Mouse (Mus musculus) hindbrain, embryonic 13.5 days (tissue): ENCODE results near the gene Pde1c. TPM values are rescaled to one million over a fixed set of nuclear protein-coding genes. Genes with fewer than 3 reads are reported as not detected.

ENCODE experiments used
- ATAC-seq: fragments of 200-750 bp; cut with Nextera tagmentation; 2 replicates; pipeline ENCODE4 v1.8.0; 2017; ENCODE audit warnings: moderate TSS enrichment; ENCODE audit not compliant: low FRiP score
- H3K27ac ChIP-seq: fragments of 300-500 bp; sonication (generic); 2 replicates; pipeline ENCODE4 v1.5.1; 2015; ENCODE audit warnings: inconsistent platforms, mild to moderate bottlenecking, moderate library complexity
- H3K27me3 ChIP-seq: fragments of 300-500 bp; sonication (generic); 2 replicates; pipeline ENCODE4 v1.6.1; 2015; ENCODE audit warnings: mild to moderate bottlenecking, inconsistent platforms
- H3K36me3 ChIP-seq: fragments of 300-500 bp; sonication (generic); 2 replicates; pipeline ENCODE4 v1.6.1; 2015; ENCODE audit warnings: mild to moderate bottlenecking, inconsistent platforms
- H3K4me1 ChIP-seq: fragments of 300-500 bp; sonication (generic); replicated peaks from 2 replicates; pipeline ENCODE4 v1.6.1; 2015; ENCODE audit warnings: inconsistent platforms
- H3K4me2 ChIP-seq: fragments of 300-500 bp; sonication (generic); 2 replicates; pipeline ENCODE4 v1.6.1; 2015; ENCODE audit warnings: inconsistent platforms, mild to moderate bottlenecking, moderate library complexity
- H3K4me3 ChIP-seq: fragments of 300-500 bp; sonication (generic); 2 replicates; pipeline ENCODE4 v1.5.1; 2015; ENCODE audit warnings: mild to moderate bottlenecking, inconsistent platforms
- H3K9ac ChIP-seq: fragments of 300-500 bp; sonication (generic); 2 replicates; pipeline ENCODE4 v1.6.1; 2015; ENCODE audit warnings: mild to moderate bottlenecking, inconsistent platforms
- H3K9me3 ChIP-seq: fragments of 300-500 bp; sonication (generic); 2 replicates; pipeline ENCODE4 v1.6.1; 2016; ENCODE audit warnings: inconsistent platforms
- WGBS: fragments of 180-500 bp; shearing (Covaris S2); methylation state at CpG from one replicate; pipeline ENCODE4 v1.1.7; 2015; 5-methylcytosine and 5-hydroxymethylcytosine counted together
- polyA plus RNA-seq: library from polyadenylated mRNA; unstranded; fragments of >200 nt; fragmentation: Nextera tagmentation; extraction: Ambion mirVana; gene quantifications from 2 replicates; pipeline ENCODE4 v1.2.1, GENCODE M21; 2015

Gene Pde1c
- polyA plus RNA-seq, 1 experiment from 2014 or later = 16.2 TPM

DNA sequence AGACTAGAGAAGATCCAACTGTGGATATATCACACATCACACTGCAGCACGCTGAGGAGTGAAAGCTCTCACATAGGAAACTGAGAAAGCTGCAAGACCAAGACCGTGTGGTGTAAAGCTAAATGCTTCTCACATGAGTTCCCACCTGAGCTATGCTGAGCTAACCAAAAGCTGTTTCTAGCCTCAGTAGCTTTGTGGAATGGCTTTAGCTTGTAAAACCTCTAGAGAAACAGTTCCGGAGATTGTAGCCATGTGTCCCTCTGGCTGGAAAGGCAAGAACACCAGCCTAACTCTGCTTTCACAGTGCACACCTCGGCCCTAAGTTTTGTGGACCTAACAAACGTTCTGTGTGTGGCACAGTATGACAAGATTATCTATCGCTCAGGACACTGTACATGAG lies 208.8 kb downstream of the Pde1c start:
- ATAC-seq = no peak
- Histone ChIP-seq H3K4me3 (peak overlapping the region; percentile 58), H3K27ac (no peak overlapping the region), H3K9ac (0 out of 2 replicates have a peak overlapping the region, but pooled peaks have one; percentile 14), H3K27me3 (0 out of 2 replicates have a peak, but pooled peaks cover 4% of the 10 kb centered on the region), H3K36me3 (no peaks in the 10 kb centered on the region), H3K9me3 (no peaks in the 10 kb centered on the region), H3K4me1 (peaks cover 36% of the 10 kb centered on the region), H3K4me2 (peak overlapping the region; percentile 94)
- WGBS = 77% methylated on average over 6 of the region's 6 CpGs

DNA sequence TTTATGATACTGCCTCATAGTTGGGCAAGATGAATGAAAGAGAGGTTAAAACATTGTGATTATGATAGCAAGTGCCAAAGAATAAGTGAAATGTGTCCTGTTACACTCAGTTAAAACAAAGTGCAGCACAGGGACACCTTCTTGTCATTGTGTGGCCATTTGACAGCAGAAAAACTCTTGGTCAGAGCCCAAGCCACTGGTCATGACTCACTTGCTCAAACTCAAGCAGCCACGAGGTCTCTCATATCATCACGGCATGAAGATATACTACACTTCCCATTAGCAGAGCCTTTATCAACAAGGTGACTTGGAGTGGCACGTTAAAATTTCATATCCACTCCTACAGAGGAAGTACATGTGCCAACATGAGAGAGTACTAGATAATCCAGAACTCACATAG lies 209.8 kb downstream of the Pde1c start:
- Histone ChIP-seq H3K4me2 (peak overlapping the region; percentile 94), H3K9me3 (no peaks in the 10 kb centered on the region), H3K27me3 (0 out of 2 replicates have a peak, but pooled peaks cover 4% of the 10 kb centered on the region), H3K36me3 (no peaks in the 10 kb centered on the region), H3K27ac (no peak overlapping the region), H3K4me1 (peaks cover 36% of the 10 kb centered on the region), H3K4me3 (0 out of 2 replicates have a peak overlapping the region, but pooled peaks have one; percentile 1), H3K9ac (no peak overlapping the region)
- no peak for ATAC-seq
- 83% methylated on average over 3 of the region's 3 CpGs for WGBS

- Histone ChIP-seq H3K36me3 (no peaks in the 10 kb centered on the region), H3K9me3 (no peaks in the 10 kb centered on the region), H3K9ac (no peak overlapping the region), H3K27me3 (no peaks in the 10 kb centered on the region), H3K27ac (no peak overlapping the region), H3K4me3 (no peak overlapping the region), H3K4me2 (no peak overlapping the region), H3K4me1 (no peaks in the 10 kb centered on the region; the same call in 1 of the 2 replicates)
- WGBS = 78% methylated on average over 3 of the region's 3 CpGs
- no peak for ATAC-seq
These were observed 221.7 kb downstream of the Pde1c start for GRCm38 (mm10) chr6:56347207-56347606.

GRCm38 (mm10) chr6:56345082-56345481 lies 223.8 kb downstream of the Pde1c start:
- no peaks in the 10 kb centered on the region for H3K27me3 ChIP-seq
- ATAC-seq = no peak
- no peaks in the 10 kb centered on the region for H3K9me3 ChIP-seq
- H3K9ac ChIP-seq = no peak overlapping the region
- H3K36me3 ChIP-seq = no peaks in the 10 kb centered on the region
- H3K4me2 ChIP-seq = no peak overlapping the region
- H3K4me3 ChIP-seq = no peak overlapping the region
- no peak overlapping the region for H3K27ac ChIP-seq
- WGBS = 82% methylated on average over 4 of the region's 4 CpGs
- no peaks in the 10 kb centered on the region; the same call in 1 of the 2 replicates for H3K4me1 ChIP-seq

- Histone ChIP-seq H3K27ac (no peak overlapping the region), H3K9me3 (no peaks in the 10 kb centered on the region)
- 53% methylated on average over 1 of the region's 1 CpGs for WGBS
These were observed 226.9 kb downstream of the Pde1c start for GRCm38 (mm10) chr6:56342005-56342404.

GRCm38 (mm10) chr6:56335811-56336446 lies 233.0 kb downstream of the Pde1c start:
- Histone ChIP-seq H3K27me3 (no peaks in the 10 kb centered on the region), H3K27ac (no peak overlapping the region), H3K4me3 (no peak overlapping the region), H3K4me2 (no peak overlapping the region), H3K9ac (no peak overlapping the region), H3K9me3 (no peaks in the 10 kb centered on the region), H3K36me3 (no peaks in the 10 kb centered on the region), H3K4me1 (no peaks in the 10 kb centered on the region)
- 89% methylated on average over 3 of the region's 3 CpGs for WGBS
- no peak for ATAC-seq

More at GRCm38 (mm10) chr6:56342005-56342404, 226.9 kb downstream of the Pde1c start:
- Histone ChIP-seq H3K4me1 (no peaks in the 10 kb centered on the region), H3K27me3 (no peaks in the 10 kb centered on the region), H3K9ac (no peak overlapping the region), H3K4me2 (no peak overlapping the region), H3K4me3 (no peak overlapping the region), H3K36me3 (no peaks in the 10 kb centered on the region)
- no peak for ATAC-seq

- no peak for ATAC-seq
- Histone ChIP-seq H3K4me2 (no peak overlapping the region), H3K27ac (no peak overlapping the region), H3K9ac (no peak overlapping the region), H3K27me3 (no peaks in the 10 kb centered on the region), H3K4me3 (no peak overlapping the region), H3K36me3 (no peaks in the 10 kb centered on the region), H3K9me3 (no peaks in the 10 kb centered on the region), H3K4me1 (peaks cover 3% of the 10 kb centered on the region; the same call in 1 of the 2 replicates)
- WGBS = 85% methylated on average over 4 of the region's 4 CpGs
These were observed 236.8 kb downstream of the Pde1c start for GRCm38 (mm10) chr6:56332149-56332548.

- Histone ChIP-seq H3K9me3 (no peaks in the 10 kb centered on the region), H3K27me3 (no peaks in the 10 kb centered on the region), H3K4me1 (peaks cover 3% of the 10 kb centered on the region; the same call in 1 of the 2 replicates), H3K9ac (no peak overlapping the region), H3K27ac (no peak overlapping the region), H3K4me2 (no peak overlapping the region), H3K4me3 (no peak overlapping the region), H3K36me3 (no peaks in the 10 kb centered on the region)
- WGBS = 90% methylated on average over 6 of the region's 6 CpGs
- ATAC-seq = no peak
These were observed 237.5 kb downstream of the Pde1c start for GRCm38 (mm10) chr6:56331432-56331831.

GRCm38 (mm10) chr6:56328103-56328502 lies 240.8 kb downstream of the Pde1c start:
- Histone ChIP-seq H3K27ac (no peak overlapping the region), H3K4me3 (no peak overlapping the region)
- ATAC-seq = no peak

GRCm38 (mm10) chr6:56322799-56323198 lies 246.1 kb downstream of the Pde1c start:
- no peaks in the 10 kb centered on the region for H3K36me3 ChIP-seq
- peaks cover 3% of the 10 kb centered on the region; the same call in 1 of the 2 replicates for H3K4me1 ChIP-seq
- 15% methylated on average over 3 of the region's 3 CpGs for WGBS
- no peak for ATAC-seq
- no peak overlapping the region for H3K27ac ChIP-seq
- H3K4me2 ChIP-seq = no peak overlapping the region
- H3K4me3 ChIP-seq = no peak overlapping the region
- H3K27me3 ChIP-seq = no peaks in the 10 kb centered on the region
- H3K9me3 ChIP-seq = no peaks in the 10 kb centered on the region
- no peak overlapping the region for H3K9ac ChIP-seq

More at GRCm38 (mm10) chr6:56328103-56328502, 240.8 kb downstream of the Pde1c start:
- H3K4me1 ChIP-seq = peaks cover 3% of the 10 kb centered on the region; the same call in 1 of the 2 replicates
- no peaks in the 10 kb centered on the region for H3K9me3 ChIP-seq
- WGBS = 53% methylated on average over 1 of the region's 1 CpGs
- H3K4me2 ChIP-seq = no peak overlapping the region
- H3K27me3 ChIP-seq = no peaks in the 10 kb centered on the region
- no peaks in the 10 kb centered on the region for H3K36me3 ChIP-seq
- H3K9ac ChIP-seq = no peak overlapping the region

- no peak overlapping the region for H3K27ac ChIP-seq
- H3K9ac ChIP-seq = no peak overlapping the region
- no peaks in the 10 kb centered on the region for H3K9me3 ChIP-seq
- no peaks in the 10 kb centered on the region for H3K36me3 ChIP-seq
- H3K4me1 ChIP-seq = no peaks in the 10 kb centered on the region
- ATAC-seq = no peak
- H3K4me2 ChIP-seq = no peak overlapping the region
- no peaks in the 10 kb centered on the region for H3K27me3 ChIP-seq
- no peak overlapping the region for H3K4me3 ChIP-seq
These were observed 258.6 kb downstream of the Pde1c start for GRCm38 (mm10) chr6:56310318-56310717.

GRCm38 (mm10) chr6:56306066-56306465 lies 262.8 kb downstream of the Pde1c start:
- Histone ChIP-seq H3K9ac (no peak overlapping the region), H3K4me3 (no peak overlapping the region), H3K9me3 (no peaks in the 10 kb centered on the region), H3K4me2 (no peak overlapping the region), H3K27me3 (no peaks in the 10 kb centered on the region), H3K4me1 (no peaks in the 10 kb centered on the region), H3K27ac (no peak overlapping the region), H3K36me3 (no peaks in the 10 kb centered on the region)
- ATAC-seq = no peak
- WGBS = 94% methylated on average over 2 of the region's 2 CpGs

DNA sequence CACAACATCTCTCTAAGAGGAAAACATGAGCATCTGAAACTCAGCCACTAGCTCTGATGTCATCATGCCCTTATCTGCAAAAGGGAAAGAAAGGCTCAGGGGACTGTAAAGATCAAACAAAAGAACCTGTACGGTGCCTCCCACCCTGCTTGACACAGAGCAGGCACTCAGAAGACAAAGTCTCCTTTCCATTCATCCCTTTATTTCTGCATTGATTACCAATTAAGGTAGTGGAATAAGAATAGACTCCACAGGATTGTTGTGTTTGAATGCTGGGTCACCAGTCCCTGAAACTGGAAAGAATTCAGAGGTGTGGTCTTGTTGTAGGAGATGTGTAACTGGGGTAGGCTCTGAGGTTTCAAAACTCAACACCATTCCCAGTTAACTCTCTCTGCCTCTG lies 276.7 kb downstream of the Pde1c start:
- H3K36me3 ChIP-seq = no peaks in the 10 kb centered on the region
- H3K9me3 ChIP-seq = no peaks in the 10 kb centered on the region
- no peak for ATAC-seq
- H3K9ac ChIP-seq = no peak overlapping the region
- H3K4me1 ChIP-seq = no peaks in the 10 kb centered on the region
- no peak overlapping the region for H3K4me3 ChIP-seq
- WGBS = 56% methylated on average over 1 of the region's 1 CpGs
- no peaks in the 10 kb centered on the region for H3K27me3 ChIP-seq
- H3K4me2 ChIP-seq = no peak overlapping the region
- H3K27ac ChIP-seq = no peak overlapping the region
